Mouse (Mus musculus): ENCODE results near the gene Acad12. TPM values are rescaled to one million over a fixed set of nuclear protein-coding genes. Genes with fewer than 3 reads are reported as not detected.
"Not testable (repeated sequence)": the region's sequence is repeated elsewhere in the genome, so short reads cannot be mapped to it uniquely, and the experiment has no call there.

The Acad12 gene
- 1.1 and 1.2 TPM in 2 replicates for polyA plus RNA-seq (2015; fragmentation: Nextera tagmentation; extraction: Ambion mirVana)

DNA sequence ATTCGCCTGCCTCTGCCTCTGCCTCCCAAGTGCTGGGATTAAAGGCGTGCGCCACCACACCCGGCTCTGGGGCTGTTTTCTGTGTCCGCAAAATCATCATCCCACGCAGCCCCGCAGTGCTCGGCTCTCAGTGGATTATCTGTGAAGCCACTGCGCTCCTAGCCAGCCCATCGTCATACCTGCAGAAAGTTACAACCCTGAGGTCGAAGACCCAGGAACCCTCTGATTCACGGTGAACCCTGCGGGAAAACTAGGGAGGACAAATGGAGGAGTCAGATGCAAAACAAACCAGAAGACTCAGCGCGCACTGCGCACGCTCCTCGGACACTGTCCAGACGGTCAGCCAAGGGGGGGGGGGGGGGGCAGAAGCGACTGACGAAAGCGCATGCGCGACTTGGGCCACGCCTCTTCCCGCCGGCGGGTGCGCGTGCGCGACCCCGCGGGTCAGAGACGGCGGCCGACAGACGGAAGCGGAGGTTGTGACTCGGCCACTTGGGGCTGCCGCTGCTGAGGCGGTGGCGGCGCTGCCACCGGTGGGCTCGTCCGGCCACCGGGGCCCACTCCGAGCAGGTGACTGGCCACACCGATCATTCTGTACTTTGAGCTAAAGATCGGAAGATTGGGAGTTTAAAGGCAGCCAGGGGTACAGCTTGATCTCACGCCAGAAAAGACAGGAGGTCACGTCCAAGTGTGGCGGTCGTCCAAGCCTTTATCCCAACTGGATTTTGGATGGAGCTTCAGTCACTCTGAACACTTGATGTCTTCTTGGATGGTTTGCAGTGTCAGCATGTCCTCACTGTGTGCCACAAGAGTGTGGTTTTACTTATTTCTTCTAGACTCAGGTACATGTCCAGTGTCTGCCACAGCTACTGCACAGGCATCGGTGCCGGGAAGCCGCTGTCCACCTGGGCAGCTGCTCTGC lies at the start of gene Acad12:
TSS of gene Acad12 (minus strand) at position 347 of the 922 bp plus-strand sequence.
- under 1% methylated on average over 58 of the region's 58 CpGs for WGBS
- no peaks in the 10 kb centered on the region for H3K36me3 ChIP-seq
- peak within 1 kb of the TSS; percentile 88 for H3K4me3 ChIP-seq
- peak within 1 kb of the TSS; percentile 75 for H3K4me2 ChIP-seq (replicated peaks)
- no peaks in the 10 kb centered on the region for H3K9me3 ChIP-seq
- peaks cover 10% of the 10 kb centered on the region for H3K4me1 ChIP-seq
- H3K27me3 ChIP-seq = no peaks in the 10 kb centered on the region
- peak within 1 kb of the TSS; percentile 76 for H3K27ac ChIP-seq (replicated peaks)
- ATAC-seq (replicated peaks) = peak; percentile 84
- peak within 1 kb of the TSS; percentile 84 for H3K9ac ChIP-seq (replicated peaks)

DNA sequence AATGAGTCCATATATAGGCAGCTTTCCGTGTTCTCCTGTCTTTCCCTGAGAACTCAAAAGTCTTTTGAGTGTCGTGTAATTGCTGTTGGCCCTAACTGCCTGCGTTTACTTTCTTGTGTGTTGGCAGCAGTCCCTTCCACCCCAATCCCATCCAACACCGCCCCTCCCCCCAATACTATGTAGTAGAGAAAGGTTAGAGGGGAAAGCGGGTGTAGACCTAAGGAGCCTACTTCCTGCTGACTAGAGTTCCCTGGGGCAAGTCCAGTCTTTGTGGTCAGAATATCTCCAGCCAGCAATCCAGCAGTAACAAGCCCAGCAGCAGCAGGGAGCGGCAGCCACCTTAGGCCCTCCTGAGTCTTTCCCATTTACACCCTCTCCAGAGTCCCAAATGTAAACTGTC lies 49.7 kb upstream of the Acad12 start:
- 65% methylated on average over 6 of the region's 6 CpGs for WGBS
- Histone ChIP-seq H3K27me3 (no peaks in the 10 kb centered on the region), H3K36me3 (peaks cover 57% of the 10 kb centered on the region), H3K9ac (replicated peaks) (no peak overlapping the region), H3K4me3 (no peak overlapping the region), H3K27ac (replicated peaks) (no peak overlapping the region), H3K4me2 (replicated peaks) (no peak overlapping the region), H3K9me3 (no peaks in the 10 kb centered on the region), H3K4me1 (no peaks in the 10 kb centered on the region)
- ATAC-seq (replicated peaks) = no peak

DNA sequence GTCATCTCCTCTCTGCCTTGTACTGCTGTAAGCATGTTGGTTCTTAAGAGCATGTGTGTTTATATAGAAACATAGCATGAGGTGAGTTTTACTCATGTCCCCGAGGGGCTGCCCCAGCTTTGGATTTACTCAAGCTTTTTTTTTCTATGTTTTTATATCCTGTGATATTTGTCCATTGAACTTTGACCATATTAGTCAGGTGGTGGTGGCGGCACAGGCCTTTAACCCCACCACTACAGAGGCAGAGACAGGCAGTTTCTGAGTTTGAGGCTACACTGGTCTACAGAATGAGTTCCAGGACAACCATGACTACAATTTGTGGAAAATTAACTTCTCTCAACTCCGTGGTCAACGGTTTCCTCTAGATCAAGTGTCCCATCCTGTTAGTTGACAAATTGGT lies 48.3 kb upstream of the Acad12 start:
- Histone ChIP-seq H3K4me2 (replicated peaks) (no peak overlapping the region), H3K9ac (replicated peaks) (no peak overlapping the region), H3K27ac (replicated peaks) (no peak overlapping the region), H3K27me3 (no peaks in the 10 kb centered on the region), H3K4me3 (no peak overlapping the region), H3K4me1 (peaks cover 4% of the 10 kb centered on the region; the same call in 1 of the 2 replicates), H3K36me3 (peaks cover 50% of the 10 kb centered on the region), H3K9me3 (no peaks in the 10 kb centered on the region)
- ATAC-seq (replicated peaks) = no peak
- WGBS = 95% methylated on average over 4 of the region's 4 CpGs

DNA sequence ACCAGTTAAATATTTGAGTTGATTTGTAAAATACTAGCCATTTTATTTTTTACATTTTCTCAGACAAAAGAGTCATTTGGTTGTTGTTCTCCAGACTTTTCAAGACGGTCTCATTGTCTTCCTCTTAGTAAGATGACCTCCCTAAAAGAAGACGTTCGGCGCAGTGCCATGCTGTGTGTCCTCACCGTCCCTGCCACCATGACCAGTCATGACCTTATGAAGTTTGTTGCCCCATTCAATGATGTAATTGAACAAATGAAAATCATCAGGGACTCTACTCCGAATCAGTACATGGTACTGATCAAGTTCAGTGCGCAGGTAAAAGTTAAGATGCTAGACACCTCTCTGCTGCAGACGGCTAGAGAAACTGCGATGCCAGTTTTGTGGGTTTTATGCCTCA lies 46.2 kb upstream of the Acad12 start:
- no peak for ATAC-seq (replicated peaks)
- Histone ChIP-seq H3K4me3 (no peak overlapping the region), H3K9ac (replicated peaks) (no peak overlapping the region), H3K4me1 (peaks cover 16% of the 10 kb centered on the region), H3K4me2 (replicated peaks) (no peak overlapping the region), H3K9me3 (no peaks in the 10 kb centered on the region), H3K36me3 (peaks cover 49% of the 10 kb centered on the region), H3K27me3 (no peaks in the 10 kb centered on the region), H3K27ac (replicated peaks) (no peak overlapping the region)
- WGBS = 96% methylated on average over 9 of the region's 9 CpGs

DNA sequence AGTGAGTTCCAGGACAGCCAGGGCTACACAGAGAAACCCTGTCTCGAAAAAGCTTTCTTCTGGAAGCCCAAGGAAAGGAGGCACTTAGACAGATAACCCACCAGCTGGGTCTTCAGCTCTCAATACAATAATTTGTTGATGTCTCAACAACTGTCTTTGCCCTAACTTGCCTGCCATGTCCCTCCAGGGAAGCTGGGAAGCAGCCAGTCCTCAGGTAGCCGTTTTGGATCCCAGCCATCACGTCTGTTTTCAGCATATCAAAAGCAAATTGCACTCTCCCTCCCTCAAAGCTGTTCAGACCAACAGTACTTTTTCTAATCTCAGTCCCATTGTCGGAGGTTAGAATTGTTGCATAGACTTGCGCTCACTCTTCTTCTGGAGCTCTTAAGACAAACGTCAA lies 45.3 kb upstream of the Acad12 start:
- Histone ChIP-seq H3K9me3 (no peaks in the 10 kb centered on the region), H3K27me3 (no peaks in the 10 kb centered on the region), H3K27ac (replicated peaks) (no peak overlapping the region), H3K36me3 (peaks cover 45% of the 10 kb centered on the region), H3K4me2 (replicated peaks) (no peak overlapping the region), H3K4me3 (no peak overlapping the region), H3K9ac (replicated peaks) (no peak overlapping the region), H3K4me1 (peaks cover 22% of the 10 kb centered on the region)
- no peak for ATAC-seq (replicated peaks)
- WGBS = 86% methylated on average over 6 of the region's 6 CpGs

DNA sequence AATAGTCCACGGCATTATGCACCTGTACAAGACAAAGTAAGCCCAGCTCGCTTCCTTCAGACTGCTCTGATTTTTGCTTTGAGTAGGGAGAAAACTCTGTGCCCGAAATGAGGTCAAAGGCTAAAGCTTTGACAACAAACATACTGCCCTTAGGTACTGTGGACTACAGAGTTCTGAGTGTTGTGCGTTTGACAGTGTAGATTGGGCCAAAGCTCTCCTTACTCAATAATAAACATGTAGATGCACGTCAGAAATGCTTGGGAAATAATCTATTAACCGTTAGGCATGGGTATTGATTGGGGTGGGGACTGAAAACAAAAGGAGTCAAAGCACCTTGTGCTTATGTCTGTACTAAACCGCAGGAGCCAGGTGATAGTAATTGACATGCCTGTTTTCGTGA lies 44.7 kb upstream of the Acad12 start:
- Histone ChIP-seq H3K9me3 (no peaks in the 10 kb centered on the region), H3K4me2 (replicated peaks) (no peak overlapping the region), H3K27me3 (no peaks in the 10 kb centered on the region), H3K27ac (replicated peaks) (no peak overlapping the region), H3K9ac (replicated peaks) (no peak overlapping the region), H3K36me3 (peaks cover 44% of the 10 kb centered on the region), H3K4me1 (peaks cover 22% of the 10 kb centered on the region), H3K4me3 (no peak overlapping the region)
- WGBS = 90% methylated on average over 8 of the region's 8 CpGs
- no peak for ATAC-seq (replicated peaks)

DNA sequence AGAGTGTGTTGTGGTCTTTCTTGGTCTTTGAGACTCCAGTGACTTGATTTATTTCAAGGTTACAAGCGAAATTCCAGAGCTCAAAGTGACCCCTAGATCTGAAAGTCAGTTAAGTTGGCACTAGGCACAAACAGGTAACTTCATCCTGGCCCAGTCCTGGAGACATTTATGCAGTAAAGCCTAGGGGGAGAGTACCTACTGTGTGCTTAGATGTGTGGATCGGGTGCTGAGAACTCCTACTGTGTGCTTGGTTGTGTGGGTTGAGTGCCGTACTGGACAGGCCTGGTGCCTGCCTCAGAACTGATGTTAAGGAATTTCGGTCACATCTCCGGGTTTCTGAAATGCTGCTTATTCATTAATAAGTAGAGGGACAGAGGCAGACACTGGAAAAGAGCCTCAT lies 42.8 kb upstream of the Acad12 start:
- ATAC-seq (replicated peaks) = no peak
- Histone ChIP-seq H3K9ac (replicated peaks) (peak overlapping the region; percentile 83), H3K27me3 (no peaks in the 10 kb centered on the region), H3K4me3 (peak overlapping the region; percentile 85), H3K9me3 (no peaks in the 10 kb centered on the region), H3K4me2 (replicated peaks) (peak overlapping the region; percentile 68), H3K4me1 (peaks cover 22% of the 10 kb centered on the region), H3K36me3 (peaks cover 32% of the 10 kb centered on the region), H3K27ac (replicated peaks) (no peak overlapping the region)
- WGBS = 87% methylated on average over 5 of the region's 5 CpGs

DNA sequence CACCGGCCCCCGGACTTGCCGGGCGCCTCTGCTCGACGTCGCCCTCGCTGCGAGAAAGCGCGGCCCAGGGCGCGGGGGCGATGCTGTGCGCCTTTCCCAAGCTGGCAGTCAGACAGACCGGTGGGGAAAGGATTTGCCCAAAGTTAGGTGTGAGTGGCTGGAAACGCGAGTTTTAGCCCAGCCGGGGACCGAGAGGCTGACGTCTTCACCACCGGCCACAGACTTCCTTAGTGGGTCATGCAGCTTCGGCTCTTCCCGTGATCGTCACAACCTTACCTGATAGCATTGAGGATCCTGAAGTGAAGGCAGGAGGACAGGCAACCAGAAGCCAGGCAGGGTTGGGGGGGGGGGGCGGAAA lies 42.1 kb upstream of the Acad12 start:
- Histone ChIP-seq H3K4me2 (replicated peaks) (peak overlapping the region; percentile 68), H3K4me3 (peak overlapping the region; percentile 85), H3K27ac (replicated peaks) (peak overlapping the region; percentile 64), H3K4me1 (peaks cover 22% of the 10 kb centered on the region), H3K9ac (replicated peaks) (peak overlapping the region; percentile 83), H3K9me3 (no peaks in the 10 kb centered on the region), H3K27me3 (no peaks in the 10 kb centered on the region), H3K36me3 (peaks cover 26% of the 10 kb centered on the region)
- WGBS = 2% methylated on average over 26 of the region's 26 CpGs
- ATAC-seq (replicated peaks) = 0 out of 2 replicates have a peak, but pooled peaks have one; percentile 21

DNA sequence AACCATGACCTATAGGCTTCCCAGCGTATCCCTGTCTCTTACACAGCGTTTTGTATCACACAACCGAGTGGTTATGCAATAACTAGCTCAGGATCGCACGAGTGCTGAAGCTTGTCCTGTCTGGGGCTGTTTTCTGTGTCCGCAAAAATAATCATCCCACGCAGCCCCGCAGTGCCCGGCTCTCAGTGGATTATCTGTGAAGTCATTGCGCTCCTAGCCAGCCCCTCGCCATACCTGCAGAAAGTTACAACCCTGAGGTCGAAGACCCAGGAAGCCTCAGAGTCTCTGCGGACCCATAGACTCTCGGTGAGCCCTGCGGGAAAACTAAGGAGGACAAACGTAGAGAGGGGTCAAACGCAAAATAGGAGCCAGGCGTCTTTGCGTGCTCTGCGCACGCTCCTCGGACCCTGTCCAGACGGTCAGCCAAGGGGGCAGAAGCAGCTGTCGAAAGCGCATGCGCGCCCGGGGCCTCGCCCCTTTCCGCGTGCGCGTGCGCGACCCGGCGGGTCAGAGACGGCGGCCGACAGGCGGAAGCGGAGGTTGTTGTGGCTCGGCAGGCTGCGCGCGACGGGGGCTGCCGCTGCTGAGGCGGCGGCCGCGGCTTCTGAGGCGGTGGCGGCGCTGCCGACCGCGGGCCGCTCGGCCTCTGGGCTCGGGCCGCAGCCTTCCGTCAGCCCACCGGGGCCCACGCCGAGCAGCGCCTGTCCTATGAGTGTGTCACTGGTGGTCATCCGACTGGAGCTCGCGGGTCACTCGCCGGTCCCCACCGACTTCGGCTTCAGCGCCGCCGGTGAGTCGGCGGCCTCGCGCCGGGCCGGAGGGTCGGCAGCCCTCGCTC lies 41.5 kb upstream of the Acad12 start, which contains the start of the genes Acad10 and Brap:
TSS of gene Acad10 (minus strand) at position 456 of the 838 bp plus-strand sequence.
TSS of gene Brap (plus strand) at position 505 of the 838 bp plus-strand sequence.
- WGBS = 1% methylated on average over 85 of the region's 85 CpGs
- no peaks in the 10 kb centered on the region for H3K9me3 ChIP-seq
- H3K9ac ChIP-seq (replicated peaks) = peak within 1 kb of the TSS; percentile 83
- peak within 1 kb of the TSS; percentile 85 for H3K4me3 ChIP-seq
- peaks cover 22% of the 10 kb centered on the region for H3K4me1 ChIP-seq
- peak within 1 kb of the TSS; percentile 68 for H3K4me2 ChIP-seq (replicated peaks)
- peak; percentile 90 for ATAC-seq (replicated peaks)
- no peaks in the 10 kb centered on the region for H3K27me3 ChIP-seq
- peak within 1 kb of the TSS; percentile 64 for H3K27ac ChIP-seq (replicated peaks)
- peaks cover 22% of the 10 kb centered on the region for H3K36me3 ChIP-seq

DNA sequence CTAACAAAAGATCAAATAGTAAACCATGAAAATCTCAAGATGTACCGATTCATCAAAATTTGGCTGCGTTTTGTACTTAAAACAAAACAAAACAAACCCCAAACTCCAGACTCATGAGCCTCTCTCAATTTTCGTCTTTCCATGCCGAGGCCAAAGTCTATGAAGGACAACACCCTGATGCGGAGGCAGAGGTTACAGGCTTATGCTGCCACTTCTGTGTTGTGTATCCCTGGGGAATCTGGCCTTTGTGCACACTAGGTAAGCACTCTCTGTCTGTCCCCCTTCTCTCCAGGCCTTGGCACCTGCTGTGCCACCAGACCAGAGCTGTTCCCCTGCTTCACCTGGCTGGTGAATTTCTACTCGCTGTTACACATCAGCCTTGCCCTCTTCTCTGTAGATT lies 38.9 kb upstream of the Acad12 start:
- H3K4me1 ChIP-seq = peaks cover 22% of the 10 kb centered on the region
- not testable (repeated sequence) for H3K9me3 ChIP-seq; H3K4me3 ChIP-seq; H3K36me3 ChIP-seq; ATAC-seq (replicated peaks); H3K9ac ChIP-seq (replicated peaks); H3K27me3 ChIP-seq; H3K4me2 ChIP-seq (replicated peaks); H3K27ac ChIP-seq (replicated peaks)
- WGBS = 88% methylated on average over 6 of the region's 6 CpGs

DNA sequence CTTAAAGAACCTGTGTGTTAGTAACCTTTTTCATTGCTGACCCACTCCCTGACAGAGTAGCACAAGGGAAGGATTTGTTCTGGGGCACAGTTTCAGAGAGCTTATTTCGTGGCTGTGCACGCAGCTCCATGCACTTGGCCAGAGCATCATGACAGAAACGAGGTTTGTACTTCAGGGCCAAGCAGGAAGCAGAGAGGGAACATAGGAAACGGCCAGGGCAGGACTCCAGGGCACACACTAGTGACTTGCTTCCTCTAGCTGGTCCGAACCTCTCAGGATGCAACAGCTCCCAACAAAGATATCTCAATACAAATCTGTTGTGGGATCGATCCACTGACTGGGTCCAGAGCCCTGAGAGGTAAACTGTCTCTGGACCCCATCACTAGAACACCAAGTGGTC lies 38.1 kb upstream of the Acad12 start:
- H3K4me1 ChIP-seq = peaks cover 16% of the 10 kb centered on the region
- H3K4me2 ChIP-seq (replicated peaks); H3K27ac ChIP-seq (replicated peaks); H3K4me3 ChIP-seq; H3K27me3 ChIP-seq; H3K9ac ChIP-seq (replicated peaks); H3K36me3 ChIP-seq; ATAC-seq (replicated peaks); H3K9me3 ChIP-seq: not testable (repeated sequence)
- 82% methylated on average over 6 of the region's 6 CpGs for WGBS

DNA sequence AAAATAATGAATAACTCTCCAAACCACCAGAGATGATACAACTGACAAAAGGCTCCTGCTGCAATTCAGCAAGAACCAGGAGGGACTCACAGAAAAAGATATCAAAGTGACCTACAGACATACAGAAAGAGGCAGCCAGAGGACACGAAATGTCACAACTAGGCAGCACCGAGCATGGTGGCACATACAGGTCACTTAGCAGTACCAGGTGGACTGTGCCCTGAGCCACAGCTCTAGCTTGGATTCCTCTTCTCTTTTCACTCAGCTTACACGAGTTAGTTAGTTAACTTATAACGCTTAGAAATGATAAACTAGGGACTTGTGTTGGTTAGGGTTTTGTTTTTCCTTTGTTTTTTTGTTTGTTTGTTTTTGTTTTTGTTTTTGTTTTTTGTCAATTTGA lies 35.8 kb upstream of the Acad12 start:
- Histone ChIP-seq H3K9ac (replicated peaks) (no peak overlapping the region), H3K4me2 (replicated peaks) (no peak overlapping the region), H3K9me3 (no peaks in the 10 kb centered on the region), H3K27ac (replicated peaks) (no peak overlapping the region), H3K36me3 (no peaks in the 10 kb centered on the region), H3K4me1 (peaks cover 1% of the 10 kb centered on the region), H3K4me3 (no peak overlapping the region), H3K27me3 (no peaks in the 10 kb centered on the region)
- WGBS = 87% methylated on average over 4 of the region's 4 CpGs
- ATAC-seq (replicated peaks) = no peak

Data from forebrain, embryonic 15.5 days (tissue).